Mouse (Mus musculus) CH12.LX (cell line): Measurements from ENCODE around the gene Tmem178b.

ENCODE experiments used
- BHLHE40 ChIP-seq: IDR thresholded peaks from 2 replicates; pipeline ENCODE4 v1.6.1; 2011; ENCODE audit warnings: mild to moderate bottlenecking, low read depth, low read length, improper control_type of control experiment
- CHD2 ChIP-seq: IDR thresholded peaks from 2 replicates; pipeline ENCODE4 v1.6.1; 2011; ENCODE audit warnings: low read length, improper control_type of control experiment
- CTCF ChIP-seq, 2 experiments: IDR thresholded peaks in 1 of 2; conservative IDR thresholded peaks in 1 of 2; 2 replicates each; pipeline ENCODE4 v1.5.1; 2011 to 2012; ENCODE audit warnings: low read depth in 2 of 2, low read length in 2 of 2, improper control_type of control experiment in 1 of 2, inconsistent platforms in 1 of 2, mild to moderate bottlenecking in 1 of 2, moderate library complexity in 1 of 2
- EP300 ChIP-seq: IDR thresholded peaks from 2 replicates; pipeline ENCODE4 v1.6.1; 2011; ENCODE audit warnings: low read length, improper control_type of control experiment
- ETS1 ChIP-seq: conservative IDR thresholded peaks from 2 replicates; pipeline ENCODE4 v1.6.1; 2012; ENCODE audit warnings: low read depth, mild to moderate bottlenecking, inconsistent platforms, low read length, improper control_type of control experiment, moderate library complexity
- IRF4 ChIP-seq: IDR thresholded peaks from 2 replicates; pipeline ENCODE4 v1.6.1; 2014; ENCODE audit warnings: low read depth, mild to moderate bottlenecking, inconsistent platforms, low read length, improper control_type of control experiment
- JUND ChIP-seq: conservative IDR thresholded peaks from 2 replicates; pipeline ENCODE4 v1.6.1; 2011; ENCODE audit warnings: low read depth, low read length, improper control_type of control experiment
- NELFE ChIP-seq: IDR thresholded peaks from 2 replicates; pipeline ENCODE4 v1.6.1; 2011; ENCODE audit warnings: low read depth, low read length, improper control_type of control experiment
- PAX5 ChIP-seq: IDR thresholded peaks from 2 replicates; pipeline ENCODE4 v1.6.1; 2012; ENCODE audit warnings: low read length, inconsistent platforms, mixed read lengths
- POLR2A ChIP-seq: IDR thresholded peaks from 2 replicates; pipeline ENCODE4 v1.6.1; 2011; ENCODE audit warnings: low read depth, mild to moderate bottlenecking, improper control_type of control experiment, low read length
- RAD21 ChIP-seq: IDR thresholded peaks from 2 replicates; pipeline ENCODE4 v1.6.1; 2011; ENCODE audit warnings: low read depth, mild to moderate bottlenecking, low read length, improper control_type of control experiment, moderate library complexity
- USF2 ChIP-seq: conservative IDR thresholded peaks from 2 replicates; pipeline ENCODE4 v1.6.1; 2011; ENCODE audit warnings: low read depth, low read length, improper control_type of control experiment

- TF ChIP-seq CTCF (conservative IDR thresholded peaks at IDR 0.05 in 1 of 2, IDR thresholded peaks at IDR 0.05 in 1 of 2; ENCODE audit: low read depth in 2 of 2, low read length in 2 of 2) (no peak), POLR2A (no peak), CHD2 (no peak), PAX5 (no peak), IRF4 (no peak), ETS1 (no peak), BHLHE40 (no peak), NELFE (no peak), JUND (no peak), RAD21 (no peak), EP300 (no peak), USF2 (no peak)
Measured at GRCm38 (mm10) chr6:40068467-40068866, 195.4 kb downstream of the Tmem178b start.
